Mouse (Mus musculus): Measurements from ENCODE around the gene Sh3pxd2a. TPM values are rescaled to one million over a fixed set of nuclear protein-coding genes. Genes with fewer than 3 reads are reported as not detected.

Sh3pxd2a gene
- total RNA-seq, 2 experiments from 2014 or later, result 31.9 to 36.9 TPM

- DNase-seq (ENCODE audit: extremely low spot score in 1 of 2, low spot score in 1 of 2), result no peak
These were observed 144.5 kb downstream of the Sh3pxd2a start for GRCm38 (mm10) chr19:47319521-47320330.

DNA sequence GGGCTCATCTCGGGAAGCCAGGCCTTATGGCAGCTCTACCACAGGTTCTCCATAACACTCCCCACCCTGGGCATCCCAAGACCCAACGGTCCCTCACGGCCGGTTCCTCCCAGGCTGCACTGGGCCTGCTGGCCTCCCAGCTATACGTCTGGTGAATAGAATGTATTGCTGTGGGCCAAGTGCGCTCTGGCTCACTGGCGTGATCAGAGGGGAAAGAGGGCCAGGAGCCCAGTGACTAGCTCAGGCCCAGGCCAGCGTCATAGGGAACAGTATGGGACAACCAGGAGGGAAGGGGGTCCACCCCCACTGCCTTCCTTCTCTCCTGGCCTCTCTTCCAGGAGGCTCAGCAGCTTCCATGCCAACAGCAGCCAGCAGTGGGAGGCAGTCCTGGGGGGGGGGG is 145.1 kb downstream of the Sh3pxd2a start:
- no peak for DNase-seq (ENCODE audit: extremely low spot score in 1 of 2, low spot score in 1 of 2)

GRCm38 (mm10) chr19:47317063-47317938 is 146.9 kb downstream of the Sh3pxd2a start:
- peak; percentile 41 to 55 for DNase-seq (ENCODE audit: extremely low spot score in 1 of 2, low spot score in 1 of 2)

DNA sequence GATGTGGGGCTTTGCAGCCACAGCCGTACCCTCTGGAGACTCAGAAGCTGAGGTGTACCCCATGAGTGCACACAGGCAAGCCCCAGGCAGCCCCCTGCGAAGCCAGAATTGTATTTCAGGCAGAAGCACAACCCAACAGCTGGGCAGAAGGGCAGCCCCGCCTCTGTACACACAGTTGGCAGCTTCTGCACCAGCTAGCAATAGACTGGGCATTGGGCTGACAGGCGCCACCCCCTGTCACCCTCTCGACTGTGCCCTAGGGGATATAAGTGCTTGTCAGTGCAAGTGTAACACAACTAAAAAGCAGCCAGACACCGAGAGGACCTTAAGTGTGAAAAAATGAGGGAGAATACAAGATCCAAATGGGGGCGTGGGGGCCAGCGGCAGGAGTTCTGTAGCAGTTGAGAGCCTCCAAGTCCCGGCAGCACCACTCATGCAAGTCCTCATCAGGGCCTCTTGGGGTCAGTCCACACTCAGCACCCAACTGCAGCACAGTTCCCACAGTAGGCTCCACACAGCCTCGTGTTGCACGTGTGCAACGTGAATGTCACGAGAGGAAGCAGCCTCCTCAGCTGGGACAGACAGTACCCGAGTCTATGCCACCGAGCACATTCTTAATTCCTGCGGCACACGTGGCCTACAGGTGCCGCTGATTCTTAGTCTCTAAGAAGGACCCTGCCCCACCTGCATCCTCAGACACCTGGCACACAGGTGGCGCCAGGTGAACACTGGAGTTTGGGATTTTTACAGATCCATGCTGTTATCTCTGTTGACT is 147.7 kb downstream of the Sh3pxd2a start:
- DNase-seq (ENCODE audit: extremely low spot score in 1 of 2, low spot score in 1 of 2), result no peak

- no peak for DNase-seq (ENCODE audit: extremely low spot score in 1 of 2, low spot score in 1 of 2)
These were observed 148.3 kb downstream of the Sh3pxd2a start for GRCm38 (mm10) chr19:47315917-47316265.

GRCm38 (mm10) chr19:47315091-47315916 is 148.9 kb downstream of the Sh3pxd2a start:
- DNase-seq (ENCODE audit: extremely low spot score in 1 of 2, low spot score in 1 of 2), result no peak

GRCm38 (mm10) chr19:47314076-47314941 is 149.9 kb downstream of the Sh3pxd2a start:
- DNase-seq (ENCODE audit: extremely low spot score in 1 of 2, low spot score in 1 of 2), result no peak

DNA sequence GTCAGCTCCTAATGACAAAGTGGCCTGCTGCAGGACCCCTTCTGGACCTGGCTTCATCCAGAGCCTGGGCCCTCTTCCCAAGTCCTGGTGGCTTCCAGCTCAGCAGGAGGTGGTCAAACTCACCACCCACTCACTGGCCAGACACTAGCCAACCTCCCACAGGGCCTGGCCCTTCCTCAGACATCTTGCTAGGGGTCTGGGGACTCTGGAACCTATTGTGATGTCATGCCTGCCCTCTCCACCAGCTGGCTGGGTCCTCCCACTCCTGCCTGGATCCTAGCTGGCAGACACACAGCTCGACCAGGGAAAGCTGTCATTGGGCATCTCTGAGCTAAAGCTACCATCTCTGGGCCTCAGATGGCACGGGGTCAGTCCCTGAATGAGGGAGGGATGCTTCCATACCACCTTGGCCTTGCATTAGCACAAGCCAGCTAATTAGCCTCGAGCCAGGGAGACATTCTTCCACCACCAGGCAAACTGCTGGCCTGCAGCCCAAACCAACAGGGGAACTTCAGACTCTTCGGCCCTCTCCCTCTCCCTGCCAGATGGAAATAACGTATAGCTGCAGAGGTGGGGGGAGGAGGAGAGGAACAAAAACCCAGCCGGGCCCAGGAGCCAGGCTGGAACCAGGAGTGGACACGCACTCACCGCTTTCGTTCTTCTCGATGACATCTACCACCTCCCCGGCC is 150.7 kb downstream of the Sh3pxd2a start:
- peak in 1 of 2 experiments; percentile 28 for DNase-seq (ENCODE audit: extremely low spot score in 1 of 2, low spot score in 1 of 2)

DNA sequence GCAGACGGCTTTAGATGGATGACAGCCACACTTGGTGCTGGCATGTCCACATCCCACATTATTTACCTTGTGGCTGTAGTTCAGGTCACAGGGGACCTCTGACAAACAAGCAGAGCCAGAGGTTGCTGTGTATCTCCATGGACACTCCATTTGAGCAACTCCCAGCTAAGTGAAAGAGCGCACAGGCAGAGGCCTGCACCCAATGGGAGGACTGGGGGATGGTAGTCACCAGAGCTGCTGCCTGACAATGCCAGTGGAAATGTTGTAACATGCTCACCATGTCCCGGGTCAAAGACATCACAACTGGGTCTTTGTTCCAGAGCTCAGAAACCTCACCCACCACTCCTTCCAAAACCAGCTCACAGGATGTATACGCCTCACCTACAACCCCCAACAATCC is 153.0 kb downstream of the Sh3pxd2a start:
- no peak for DNase-seq (ENCODE audit: extremely low spot score in 1 of 2, low spot score in 1 of 2)

DNA sequence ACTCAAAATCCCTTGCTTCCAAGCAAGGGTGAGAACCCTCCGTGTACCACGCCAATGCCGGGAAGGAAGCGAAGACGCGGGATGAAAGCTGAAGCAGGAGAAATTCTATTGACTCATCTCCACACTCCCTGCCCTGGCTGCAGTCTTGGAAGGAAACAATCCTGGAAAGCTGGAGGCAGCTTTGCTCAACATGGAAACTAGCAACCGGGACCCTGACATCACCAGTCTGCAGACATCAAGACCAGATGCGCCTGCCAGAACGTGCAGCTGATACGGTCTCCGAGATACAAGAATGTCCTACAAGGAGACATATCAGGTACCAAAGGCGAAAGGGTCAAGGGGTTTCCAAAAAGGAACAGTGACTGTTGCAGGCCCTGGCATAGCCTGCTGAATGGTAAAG is 154.4 kb downstream of the Sh3pxd2a start:
- DNase-seq (ENCODE audit: extremely low spot score in 1 of 2, low spot score in 1 of 2), result no peak

DNA sequence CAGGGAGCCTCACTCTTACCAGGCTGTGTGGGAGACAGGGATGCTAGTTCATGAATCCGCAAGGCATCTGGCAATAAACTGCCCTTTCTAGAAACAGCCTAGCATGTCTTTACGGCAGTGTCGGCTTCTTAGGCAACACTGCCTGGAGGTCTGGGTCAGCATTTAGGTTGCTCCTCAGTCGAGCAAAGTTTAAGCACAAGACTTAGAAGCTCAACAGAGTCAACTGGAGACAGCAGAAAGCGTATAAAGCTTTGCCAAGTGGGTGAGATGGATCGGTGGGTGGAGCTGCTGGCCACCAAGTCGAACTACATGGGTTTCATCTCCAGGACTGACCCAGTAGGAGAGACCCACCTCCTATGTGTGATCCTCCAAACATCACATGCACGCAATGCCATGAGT is 157.3 kb downstream of the Sh3pxd2a start:
- DNase-seq (ENCODE audit: extremely low spot score in 1 of 2, low spot score in 1 of 2), result no peak

GRCm38 (mm10) chr19:47306128-47306916 is 157.9 kb downstream of the Sh3pxd2a start:
- DNase-seq (ENCODE audit: extremely low spot score in 1 of 2, low spot score in 1 of 2), result no peak

- DNase-seq (ENCODE audit: extremely low spot score in 1 of 2, low spot score in 1 of 2), result no peak
These were observed 158.8 kb downstream of the Sh3pxd2a start for GRCm38 (mm10) chr19:47305401-47305800.

DNA sequence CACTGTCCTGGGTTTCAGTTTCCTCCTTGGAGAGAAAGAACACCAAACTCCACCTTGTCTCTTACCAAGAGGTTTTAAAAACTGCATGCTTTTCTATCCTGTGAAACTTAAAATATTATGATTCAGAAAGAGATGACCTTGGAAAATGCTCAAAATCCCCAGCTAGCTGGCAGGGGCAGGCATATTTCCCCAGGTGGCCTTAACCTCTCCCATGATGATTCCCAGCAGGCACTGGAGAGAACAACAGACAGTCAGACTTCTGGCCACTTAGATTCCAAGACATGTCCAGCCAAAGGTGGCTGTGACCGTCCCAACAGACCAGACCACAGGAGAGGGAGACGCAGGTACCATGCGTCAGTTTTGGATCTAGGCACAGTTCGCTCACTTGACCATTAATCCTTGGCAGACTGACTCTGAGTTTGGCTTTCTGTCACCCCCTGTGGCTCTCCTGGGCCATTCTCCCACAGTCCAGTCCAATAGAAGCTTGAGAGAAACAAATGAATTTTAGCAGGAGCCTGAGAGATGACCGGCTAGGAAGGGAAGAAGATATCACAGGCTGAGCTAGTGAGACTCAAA is 159.9 kb downstream of the Sh3pxd2a start:
- no peak for DNase-seq (ENCODE audit: extremely low spot score in 1 of 2, low spot score in 1 of 2)

DNA sequence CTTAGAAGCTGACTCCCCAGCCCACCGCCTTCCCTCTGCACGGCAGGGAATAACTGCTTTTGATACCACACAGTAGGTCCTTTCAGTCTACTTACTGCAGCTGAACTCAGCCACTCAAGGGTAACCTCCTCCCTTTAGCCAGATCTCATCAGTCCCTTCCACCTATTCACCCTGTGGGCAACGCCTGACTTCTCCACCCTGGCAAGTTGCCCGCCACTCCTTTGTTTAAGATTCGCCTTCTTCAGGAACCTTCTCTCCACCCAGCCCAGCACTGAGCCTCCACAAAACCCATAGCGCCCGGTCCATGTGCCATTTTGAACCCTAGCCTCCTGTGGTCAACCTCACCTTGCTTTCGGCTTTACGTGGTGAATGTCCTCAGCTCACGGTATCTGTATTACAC is 161.1 kb downstream of the Sh3pxd2a start:
- no peak for DNase-seq (ENCODE audit: extremely low spot score in 1 of 2, low spot score in 1 of 2)

DNA sequence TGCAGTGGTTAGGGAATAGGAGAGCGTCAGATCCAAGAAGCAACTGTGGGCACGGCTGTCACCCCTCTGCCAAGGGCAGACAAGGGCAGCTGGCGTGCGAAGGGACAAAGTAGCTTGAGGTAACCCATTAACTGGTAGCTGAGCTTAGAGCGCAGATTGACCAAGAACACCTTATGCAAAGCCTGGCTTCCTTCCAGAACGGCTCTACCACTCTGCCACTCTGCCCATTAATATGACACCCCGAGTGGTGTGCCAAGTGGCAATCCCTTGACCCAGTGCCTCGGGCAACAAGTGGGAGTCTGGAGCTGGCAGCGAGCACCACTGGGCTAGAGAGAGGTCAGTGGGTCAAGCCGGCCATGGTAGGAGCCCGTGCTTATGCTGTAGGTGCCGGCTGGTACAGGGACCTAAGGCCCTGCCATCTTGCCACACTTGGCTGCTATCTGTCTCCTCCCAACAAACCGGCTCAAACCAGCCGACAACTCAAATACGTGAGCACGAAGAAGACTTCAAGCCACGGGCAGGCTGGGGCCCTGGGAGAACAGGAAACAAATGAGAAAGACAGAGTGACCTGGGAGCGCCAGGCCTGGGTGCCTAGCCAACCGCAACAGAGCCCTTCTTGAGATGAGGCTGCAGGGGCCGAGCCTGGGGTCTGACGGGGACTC is 161.9 kb downstream of the Sh3pxd2a start:
- no peak for DNase-seq (ENCODE audit: extremely low spot score in 1 of 2, low spot score in 1 of 2)

All from layer of hippocampus, postnatal 25 days (tissue).